Mouse (Mus musculus) spleen, postnatal 14 days (tissue): Measurements from ENCODE around the gene Prkd2.

Experiments
- DNase-seq, 2 experiments: peaks; one replicate each; pipeline ENCODE4 v3.0.0; 2021 to 2022; ENCODE audit warnings: low spot score in 2 of 2

Prkd2 gene

DNA sequence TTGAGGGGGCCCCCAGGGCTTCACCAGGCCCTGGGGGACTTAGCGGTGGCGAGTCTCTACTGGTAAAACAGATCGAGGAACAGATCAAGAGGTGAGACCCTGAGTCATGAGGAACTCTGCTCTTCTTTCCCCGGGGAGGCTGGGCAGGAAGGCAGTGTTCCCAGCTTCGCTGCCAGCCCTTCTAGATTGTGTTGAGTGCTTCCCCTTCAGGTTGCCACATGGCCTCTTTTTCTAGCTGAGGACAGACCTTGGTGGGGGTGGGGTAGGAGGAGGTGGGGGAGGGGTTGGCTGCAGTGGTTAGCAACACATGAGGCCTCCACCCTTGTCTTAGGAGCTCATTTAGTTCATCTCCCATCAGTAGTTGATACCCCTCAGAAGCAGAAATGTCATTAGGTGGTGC lies 16.1 kb upstream of the Prkd2 start:
- DNase-seq: no peak

GRCm38 (mm10) chr7:16827274-16827673 lies 15.4 kb upstream of the Prkd2 start:
- DNase-seq: no peak

DNA sequence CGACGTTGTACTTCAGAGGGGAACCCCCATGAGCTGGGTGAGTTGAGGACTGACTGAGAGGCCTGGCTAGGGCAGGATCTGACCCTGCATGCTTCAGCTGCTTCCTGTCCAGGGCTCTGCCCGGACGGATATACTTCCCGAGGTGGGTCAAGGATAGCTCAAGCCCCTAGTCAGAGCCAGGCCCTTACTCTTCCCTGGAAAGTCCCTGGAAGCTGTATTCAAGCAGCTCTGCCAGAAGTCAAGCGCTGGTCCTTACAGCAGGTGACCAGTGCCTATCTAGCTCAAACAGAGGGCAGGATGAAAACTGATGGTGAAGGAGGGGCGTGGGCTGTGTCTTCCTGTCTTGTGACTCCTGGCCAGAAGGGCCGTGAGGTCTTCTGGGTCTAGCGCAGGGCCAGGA lies 12.3 kb upstream of the Prkd2 start:
- no peak for DNase-seq

DNA sequence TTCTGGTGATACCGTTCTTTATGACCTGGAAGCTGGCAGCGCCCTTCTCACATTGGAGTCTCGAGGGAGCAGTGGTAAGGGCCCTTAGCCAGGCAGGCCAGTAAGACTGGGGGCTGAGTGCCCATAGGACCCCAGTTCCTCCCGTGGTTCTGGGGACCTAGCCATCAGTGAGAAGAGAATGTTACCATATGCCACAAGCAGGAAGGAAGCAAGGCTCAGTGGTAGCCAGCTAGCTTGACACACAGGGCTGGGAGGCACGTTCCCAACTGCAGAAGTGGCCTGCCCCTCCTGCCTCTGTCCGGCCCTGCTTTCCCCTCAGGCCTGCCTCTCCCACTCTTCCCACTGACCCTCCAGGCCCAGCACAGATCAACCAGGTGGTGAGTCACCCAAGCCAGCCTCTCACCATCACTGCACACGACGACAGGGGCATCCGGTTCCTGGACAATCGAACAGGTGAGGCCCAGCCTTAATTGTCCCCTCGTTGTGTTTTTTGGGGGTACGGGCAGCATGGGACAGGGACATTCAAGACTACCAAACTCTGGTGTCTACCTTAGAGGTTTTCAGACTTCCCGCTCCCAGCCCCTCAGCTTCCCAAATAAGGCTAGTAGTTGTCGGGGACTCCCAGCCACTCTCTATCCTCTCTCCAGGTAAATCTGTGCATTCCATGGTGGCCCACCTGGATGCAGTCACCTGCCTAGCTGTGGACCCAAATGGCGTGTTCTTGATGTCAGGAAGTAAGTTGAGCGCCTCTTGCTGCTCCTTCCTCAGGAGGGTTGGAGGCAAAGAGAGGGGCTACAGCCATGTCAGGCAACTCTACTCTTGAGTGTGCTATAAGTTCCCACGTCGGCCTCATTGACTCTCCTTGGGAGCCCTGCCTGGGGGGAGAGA lies 4.5 kb upstream of the Prkd2 start:
- no peak for DNase-seq

GRCm38 (mm10) chr7:16838804-16839426 lies 3.8 kb upstream of the Prkd2 start:
- DNase-seq: no peak

DNA sequence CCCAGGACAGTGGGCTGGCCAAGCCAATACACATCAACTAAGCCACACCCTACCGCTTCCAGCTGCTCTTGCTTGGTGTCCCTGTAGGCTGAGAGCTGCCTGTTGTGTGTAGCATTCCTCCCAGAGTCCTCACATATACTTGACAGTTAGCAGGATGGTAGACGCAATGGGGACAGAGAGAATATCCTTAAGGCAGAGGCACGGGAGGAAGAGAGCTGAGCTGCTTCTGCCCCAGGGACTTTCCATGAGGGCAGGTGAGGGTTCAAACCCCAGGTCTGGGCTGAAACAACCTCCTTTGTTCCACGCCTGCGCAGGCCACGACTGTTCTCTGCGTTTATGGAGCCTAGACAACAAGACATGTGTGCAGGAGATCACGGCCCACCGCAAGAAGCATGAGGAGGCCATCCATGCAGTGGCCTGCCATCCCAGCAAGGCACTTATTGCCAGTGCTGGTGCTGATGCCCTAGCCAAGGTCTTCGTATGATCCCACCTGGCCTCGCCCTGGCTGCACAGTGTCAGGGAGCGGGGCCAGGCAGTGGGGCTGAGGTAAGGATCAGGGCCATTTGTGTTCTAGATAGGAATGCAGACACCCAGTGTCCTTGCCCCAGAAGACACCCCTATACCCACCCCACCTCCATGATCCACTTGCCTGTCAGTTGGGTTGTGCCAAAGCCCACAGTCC lies 3.1 kb upstream of the Prkd2 start:
- DNase-seq: no peak

DNA sequence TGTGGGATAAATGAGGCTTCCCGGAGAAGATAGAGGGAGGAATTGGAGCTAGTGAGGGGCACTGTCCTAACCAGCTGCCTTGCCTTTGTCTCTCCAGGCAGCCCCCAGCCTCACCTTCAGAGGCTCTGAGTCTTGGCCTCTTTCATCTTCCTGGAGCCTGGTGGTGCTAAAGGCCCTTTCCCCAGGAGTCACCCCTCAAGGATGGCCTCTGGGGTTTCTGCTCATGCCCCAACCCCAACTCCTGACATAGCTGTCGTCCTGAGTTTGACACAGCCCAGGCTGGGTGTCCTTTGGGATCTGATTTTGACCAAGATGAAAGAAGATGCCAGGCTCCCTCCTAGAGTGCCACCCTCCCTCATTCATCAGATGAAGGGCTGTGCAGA lies 2.6 kb upstream of the Prkd2 start:
- DNase-seq: no peak

DNA sequence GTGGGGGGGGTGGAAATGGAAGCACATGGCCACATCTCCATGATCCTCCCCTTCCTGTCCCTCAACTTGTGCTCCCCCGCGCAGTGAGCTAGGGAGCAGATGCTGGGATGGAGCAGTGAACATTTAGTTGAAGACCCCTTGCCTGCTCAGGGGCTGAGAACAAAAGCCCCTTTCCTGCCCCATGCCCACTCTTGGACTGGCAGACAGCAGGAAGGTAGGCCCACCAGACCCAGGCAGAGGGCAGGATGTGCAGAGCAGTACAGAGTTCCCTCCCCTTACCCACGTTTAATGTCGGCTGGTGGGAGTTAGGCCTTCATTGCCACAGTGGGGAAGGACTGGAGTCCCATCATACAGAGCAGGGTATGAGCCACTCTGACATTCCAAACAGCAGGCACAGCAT lies 1.6 kb upstream of the Prkd2 start:
- no peak for DNase-seq

DNA sequence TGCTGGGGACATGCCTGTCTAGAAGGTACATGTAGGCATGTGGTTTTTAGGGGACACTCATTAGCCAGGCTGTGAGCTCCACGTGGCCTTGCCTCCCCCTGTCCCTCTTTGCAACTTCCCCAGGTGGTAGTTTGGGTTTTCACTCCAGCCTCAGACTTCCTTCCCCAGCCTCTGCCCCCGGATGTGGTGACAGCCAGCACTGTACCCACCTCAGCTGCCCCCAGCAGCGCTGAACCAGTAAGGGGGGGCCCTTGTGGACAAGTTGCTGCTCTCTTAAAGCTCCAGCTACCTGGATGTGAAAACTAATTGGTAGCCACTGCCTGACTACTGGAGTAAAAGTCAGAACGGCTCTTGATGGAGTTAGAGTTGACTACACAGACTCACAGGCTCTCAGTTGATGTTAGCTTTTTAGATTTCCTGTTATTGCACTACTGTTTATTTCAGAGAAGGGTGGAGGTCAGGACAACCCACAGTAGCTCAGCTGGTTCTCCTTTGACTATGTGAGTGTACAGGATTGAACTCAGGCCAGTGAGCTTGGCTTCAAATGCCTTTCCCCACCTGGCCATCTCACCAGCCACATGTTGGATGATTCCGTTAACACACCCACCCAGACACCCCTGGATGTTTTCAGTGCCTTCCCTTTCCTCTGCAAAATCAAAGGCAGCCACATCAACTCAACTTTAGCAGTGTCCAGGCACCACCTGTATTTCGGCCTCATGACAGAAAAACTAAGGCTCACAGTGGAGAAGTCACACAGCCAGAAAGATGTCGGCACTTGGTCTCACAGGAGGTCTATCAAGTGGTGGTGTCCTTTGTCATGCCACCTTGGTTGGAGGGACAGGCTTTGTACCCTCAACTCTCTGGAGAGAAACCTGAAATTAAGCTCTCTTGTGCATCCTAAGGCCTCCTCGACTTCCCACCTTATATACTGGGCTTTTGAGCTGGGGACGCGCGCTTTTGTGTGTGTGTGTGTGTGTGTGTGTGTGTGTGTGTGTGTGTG lies 841 bp upstream of the Prkd2 start:
- DNase-seq: peak; percentile 49 to 54

DNA sequence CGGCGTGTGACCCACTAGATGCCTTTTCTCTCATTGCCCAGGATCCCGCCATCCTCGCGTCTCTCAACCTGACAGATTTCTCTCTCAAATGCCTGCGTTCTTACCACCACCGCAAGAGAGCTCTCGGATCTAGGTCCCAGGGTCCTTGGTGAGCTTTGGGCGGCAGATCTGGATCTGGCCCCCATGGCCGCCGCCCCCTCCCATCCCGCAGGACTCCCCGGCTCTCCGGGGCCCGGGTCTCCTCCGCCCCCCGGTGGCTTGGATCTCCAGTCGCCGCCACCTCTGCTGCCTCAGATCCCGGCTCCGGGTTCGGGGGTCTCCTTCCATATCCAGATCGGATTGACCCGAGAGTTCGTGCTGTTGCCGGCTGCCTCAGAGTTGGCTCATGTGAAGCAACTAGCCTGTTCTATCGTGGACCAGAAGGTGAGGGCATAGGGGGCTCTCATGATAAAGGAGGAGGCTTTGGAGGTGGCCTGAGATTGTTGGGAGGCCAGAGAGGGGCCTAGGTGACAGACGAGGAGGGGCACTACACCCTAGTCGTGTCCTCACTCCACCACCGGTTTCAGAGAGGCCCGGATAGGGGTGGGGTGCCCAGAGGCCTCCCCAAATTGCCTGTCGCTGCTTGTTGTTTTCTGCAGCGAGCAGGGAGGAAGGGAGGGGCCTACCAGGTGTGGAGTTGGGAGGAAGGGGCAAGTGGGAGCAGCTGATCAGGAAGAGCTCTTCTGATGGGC lies 904 bp downstream of the Prkd2 start:
- DNase-seq: peak; percentile 33 to 45

DNA sequence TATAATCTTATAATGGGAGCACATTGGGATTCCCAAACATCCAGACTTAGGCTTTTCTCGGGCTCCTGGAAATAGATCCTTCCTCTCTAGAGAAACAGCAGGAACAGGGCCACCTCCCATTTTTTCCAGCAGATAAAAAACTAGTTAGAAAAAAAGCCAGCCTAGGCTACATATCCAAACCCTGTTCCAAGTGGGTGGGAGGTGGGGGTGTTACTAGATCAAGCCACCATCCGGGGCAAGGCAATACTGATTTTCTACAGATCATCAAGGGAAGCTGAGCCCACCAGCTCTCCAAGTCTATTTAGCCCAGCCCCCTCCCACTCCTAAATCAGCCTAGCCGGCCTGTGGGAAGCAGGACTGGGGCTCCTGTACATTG lies 2.0 kb downstream of the Prkd2 start:
- DNase-seq: no peak

DNA sequence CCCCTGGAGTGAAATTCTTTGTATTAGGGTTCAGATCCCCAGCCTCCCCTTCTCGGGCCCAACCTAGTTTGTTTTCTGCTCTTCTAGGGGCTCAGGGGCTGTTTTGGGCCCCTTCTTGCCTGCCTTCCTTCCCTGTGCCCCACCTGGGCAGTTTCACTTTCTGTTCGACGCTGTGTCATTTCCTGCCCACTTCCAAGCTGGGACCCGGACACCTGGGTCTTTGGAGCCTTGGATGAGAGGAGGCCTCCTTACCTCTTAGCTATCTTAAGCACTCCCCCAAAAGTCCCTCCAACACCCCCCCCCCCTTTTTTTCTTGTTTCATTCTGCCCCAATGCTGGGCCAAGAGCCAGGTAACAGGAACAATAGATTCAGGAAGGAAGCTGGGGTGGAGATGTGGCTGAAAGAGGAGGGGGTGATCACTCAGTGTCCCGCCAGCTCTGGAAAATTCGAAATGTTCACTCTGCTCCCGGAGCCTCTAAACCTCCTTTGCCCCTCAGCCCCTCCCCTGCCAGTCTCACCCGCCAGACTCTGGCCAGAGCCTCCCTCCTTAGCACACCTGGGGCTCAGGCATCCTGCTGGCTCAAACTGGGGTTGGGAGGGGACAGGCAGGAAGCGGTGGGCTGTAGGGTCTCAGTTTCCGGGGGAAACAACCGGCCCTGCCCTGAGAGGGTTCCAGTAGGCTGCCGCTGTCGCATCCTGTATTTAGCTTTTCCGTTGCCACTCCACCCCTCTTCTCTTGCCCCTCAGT lies 2.5 kb downstream of the Prkd2 start:
- DNase-seq: peak; percentile 29 to 33

DNA sequence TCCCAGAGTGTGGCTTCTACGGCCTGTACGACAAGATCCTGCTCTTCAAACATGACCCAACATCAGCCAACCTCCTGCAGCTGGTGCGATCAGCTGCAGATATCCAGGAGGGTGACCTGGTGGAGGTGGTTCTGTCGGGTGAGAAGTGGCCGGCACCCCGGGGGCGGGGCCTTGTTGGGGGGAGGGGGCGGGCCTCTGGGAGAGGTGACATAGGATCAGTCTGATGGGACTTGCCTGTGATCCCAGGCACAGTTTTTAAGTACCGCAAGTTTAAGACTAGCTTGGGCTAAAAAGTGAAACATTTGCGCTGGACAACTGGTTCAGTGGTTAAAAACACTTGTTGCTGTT lies 3.1 kb downstream of the Prkd2 start:
- no peak for DNase-seq

GRCm38 (mm10) chr7:16846775-16847174 lies 4.1 kb downstream of the Prkd2 start:
- no peak for DNase-seq

GRCm38 (mm10) chr7:16847507-16847906 lies 4.8 kb downstream of the Prkd2 start:
- no peak for DNase-seq

DNA sequence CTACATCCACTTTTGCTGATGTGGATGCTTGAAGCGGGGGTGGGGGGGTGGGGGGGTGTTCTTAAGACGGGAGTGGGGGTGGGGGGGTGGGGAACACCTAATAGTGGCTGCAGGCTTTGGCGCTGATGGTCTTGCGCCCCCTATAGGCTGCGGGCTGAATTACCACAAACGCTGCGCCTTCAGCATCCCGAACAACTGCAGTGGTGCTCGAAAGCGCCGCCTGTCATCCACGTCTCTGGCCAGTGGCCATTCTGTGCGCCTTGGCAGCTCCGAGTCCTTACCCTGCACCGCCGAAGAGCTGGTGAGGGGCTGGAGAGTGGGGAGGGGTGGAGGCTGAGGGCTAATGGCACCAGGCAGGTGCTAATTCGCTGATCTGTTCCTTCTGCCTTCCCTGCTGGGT lies 5.9 kb downstream of the Prkd2 start:
- DNase-seq: peak in 1 of 2 experiments; percentile 38

- no peak for DNase-seq
Observed at GRCm38 (mm10) chr7:16851636-16852035, 8.9 kb downstream of the Prkd2 start.

DNA sequence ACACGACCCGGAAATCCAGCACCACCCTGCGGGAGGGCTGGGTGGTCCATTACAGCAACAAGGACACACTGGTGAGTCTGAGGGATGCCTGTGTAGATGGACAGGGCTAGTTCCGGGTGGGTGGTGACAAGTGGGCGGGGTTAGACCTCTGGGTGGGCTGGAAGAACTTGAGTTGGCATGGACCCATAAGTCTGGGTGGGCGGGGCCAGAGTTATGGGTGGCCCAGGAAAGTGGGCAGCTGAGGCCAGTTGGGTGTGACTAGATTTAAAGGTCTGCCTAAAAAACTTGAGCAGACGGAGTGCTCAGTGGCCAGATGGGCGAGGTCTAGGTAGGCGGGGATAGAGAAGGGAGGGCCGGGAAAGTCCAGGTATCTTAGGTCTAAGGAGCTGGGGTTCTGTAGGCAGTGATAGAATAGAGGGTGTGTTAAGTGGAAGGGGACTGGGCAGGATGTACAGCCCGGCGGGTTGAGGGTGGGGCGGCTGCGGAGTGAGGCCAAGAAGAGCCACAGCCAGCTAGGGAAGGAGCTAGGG lies 10.7 kb downstream of the Prkd2 start:
- DNase-seq: no peak

DNA sequence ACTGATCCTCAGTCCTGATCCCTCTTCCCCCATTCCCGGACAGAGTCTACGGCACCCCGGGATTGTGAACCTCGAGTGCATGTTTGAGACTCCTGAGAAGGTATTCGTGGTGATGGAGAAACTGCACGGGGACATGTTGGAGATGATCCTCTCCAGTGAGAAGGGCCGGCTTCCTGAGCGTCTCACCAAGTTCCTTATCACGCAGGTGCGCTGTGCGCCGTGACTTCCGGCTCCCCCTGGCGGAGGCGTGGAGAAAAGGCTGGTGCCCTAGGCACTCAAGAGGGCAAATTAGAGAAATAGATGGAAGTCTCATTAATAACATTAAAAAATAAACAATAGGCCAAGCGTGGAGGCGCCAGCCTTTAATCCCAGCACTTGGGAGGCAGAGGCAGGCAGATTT lies 15.6 kb downstream of the Prkd2 start:
- peak in 1 of 2 experiments; percentile 48 for DNase-seq
